Mouse (Mus musculus): ENCODE results near the gene Cldn1.

Cldn1 gene

DNA sequence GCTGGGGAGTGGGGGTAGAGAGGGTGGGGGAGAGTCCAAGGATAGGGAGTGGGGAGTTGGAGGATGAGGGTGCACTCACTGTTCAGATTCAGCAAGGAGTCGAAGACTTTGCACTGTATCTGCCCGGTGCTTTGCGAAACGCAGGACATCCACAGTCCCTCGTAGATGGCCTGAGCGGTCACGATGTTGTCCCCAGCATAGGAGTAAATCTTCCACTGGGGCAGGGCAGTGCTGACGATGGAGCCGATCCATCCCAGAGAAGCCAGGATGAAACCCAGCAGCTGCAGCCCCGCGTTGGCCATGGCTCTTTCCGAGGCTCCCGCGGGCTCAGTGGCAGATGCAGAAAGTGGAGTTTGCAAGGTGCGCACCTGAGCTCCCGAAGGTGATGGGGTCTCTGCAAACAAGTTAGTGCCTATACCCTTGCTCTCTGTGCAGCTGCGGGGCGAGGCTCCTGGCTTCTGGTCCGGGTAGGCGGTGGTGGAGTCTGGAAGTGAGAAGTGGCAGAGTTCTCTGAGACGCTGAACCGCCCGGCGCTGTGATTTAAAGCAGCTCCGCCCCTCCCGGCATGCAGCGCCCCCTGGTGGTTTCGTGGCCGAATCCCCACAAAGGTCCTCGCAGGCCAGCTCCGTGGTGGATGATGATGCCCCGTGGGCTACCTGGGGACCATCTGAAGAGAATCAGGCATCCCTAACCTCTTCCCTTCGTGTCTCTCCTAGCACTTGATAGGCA is at the start of gene Cldn1:
TSS of gene Cldn1 (minus strand) at position 517 of the 729 bp plus-strand sequence.
- peak; percentile 73 for DNase-seq

DNA sequence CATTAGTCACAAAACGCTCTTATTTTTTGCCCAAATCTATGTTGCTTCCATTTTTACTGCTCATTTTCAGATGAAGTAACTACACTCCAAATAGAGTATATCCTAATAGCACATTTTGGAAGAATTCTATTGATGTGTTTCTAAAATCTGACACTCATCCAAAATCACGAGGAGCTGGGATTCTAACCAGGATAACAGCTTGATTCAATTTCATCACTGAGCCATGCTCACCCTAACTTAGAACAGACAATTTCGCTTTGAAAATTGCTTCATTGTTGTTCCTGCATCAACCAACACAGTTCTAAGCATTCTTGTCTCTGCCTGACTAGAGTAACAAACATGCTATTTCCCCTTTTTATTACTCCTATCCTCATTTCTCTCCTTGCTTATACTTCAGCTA is 47.0 kb upstream of the Cldn1 start:
- DNase-seq: no peak

DNA sequence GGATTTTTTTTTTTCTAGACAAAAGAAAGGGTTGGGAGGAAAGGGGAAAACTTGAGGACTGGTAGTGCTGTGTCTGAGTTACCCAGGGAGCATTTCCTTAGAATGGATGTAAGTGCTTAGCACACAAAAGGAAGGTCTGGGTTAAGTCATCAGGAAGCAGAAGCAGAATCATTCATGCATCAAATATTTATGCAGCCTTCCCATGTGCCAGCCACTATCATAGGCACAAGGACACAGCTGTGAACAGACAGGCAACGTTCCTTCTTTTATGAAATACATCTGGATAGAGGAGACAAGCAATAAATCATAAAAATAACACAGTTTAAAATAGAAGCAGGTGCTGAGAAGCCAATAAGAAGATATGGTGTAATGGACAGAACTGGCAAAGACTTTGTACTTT is 32.4 kb upstream of the Cldn1 start:
- DNase-seq: no peak

DNA sequence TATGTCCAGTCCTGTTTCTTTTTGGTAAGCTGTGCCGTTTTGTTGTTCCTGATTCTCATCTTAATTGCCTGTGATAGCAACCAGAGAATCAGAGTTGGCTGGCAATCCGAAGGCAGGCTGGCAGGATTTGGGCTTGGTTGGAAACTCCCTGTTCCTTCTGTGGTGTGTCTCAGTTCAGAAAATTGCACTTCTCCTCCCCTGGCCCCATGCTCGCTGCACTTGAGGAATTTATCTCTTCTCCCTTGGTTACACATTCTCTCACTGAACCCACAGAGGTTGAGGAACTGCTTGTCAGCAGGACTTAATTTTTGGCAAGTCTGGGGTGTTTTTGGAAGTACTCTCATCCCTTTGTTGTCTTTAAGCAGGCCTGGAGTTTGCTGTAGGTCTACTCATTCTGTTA is 29.3 kb upstream of the Cldn1 start:
- peak; percentile 83 for DNase-seq

DNA sequence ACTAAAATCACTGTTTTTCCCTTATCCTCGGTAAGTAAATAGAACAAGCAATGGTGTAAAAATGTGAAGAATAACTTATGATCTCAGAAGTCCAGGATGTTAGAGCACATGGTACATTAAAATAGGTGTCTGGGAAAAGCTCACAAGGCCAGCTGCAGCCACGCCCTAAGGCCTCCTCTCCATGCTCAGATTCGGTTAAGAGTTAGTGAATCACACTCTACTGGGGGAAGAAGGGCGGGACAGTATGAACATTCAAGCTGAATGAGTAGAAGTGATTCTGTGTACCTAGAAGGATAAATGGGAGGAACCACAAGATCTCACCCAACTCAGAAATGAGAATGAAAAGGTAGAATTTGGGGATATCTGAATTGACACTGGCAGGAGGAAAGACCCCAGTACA is 28.9 kb upstream of the Cldn1 start:
- DNase-seq: no peak

DNA sequence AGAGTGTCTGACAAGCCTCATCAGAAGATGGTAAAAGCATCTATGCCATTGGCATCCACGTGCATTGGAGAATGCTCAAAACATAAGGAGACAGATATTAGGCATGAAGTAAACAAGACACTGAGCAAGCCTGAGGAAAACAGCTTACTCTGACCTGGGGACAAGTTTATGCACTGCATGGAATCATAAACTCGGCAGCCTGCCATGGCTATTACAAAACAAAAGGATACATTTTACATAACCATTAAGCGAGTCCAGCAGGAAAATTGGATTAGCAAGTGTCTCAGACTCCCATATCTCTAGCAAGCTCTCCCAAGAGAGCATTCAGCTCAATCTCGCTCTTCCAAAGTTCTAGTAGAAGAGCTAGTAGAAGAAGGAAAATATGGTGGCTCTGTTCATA is 19.3 kb upstream of the Cldn1 start:
- no peak for DNase-seq

DNA sequence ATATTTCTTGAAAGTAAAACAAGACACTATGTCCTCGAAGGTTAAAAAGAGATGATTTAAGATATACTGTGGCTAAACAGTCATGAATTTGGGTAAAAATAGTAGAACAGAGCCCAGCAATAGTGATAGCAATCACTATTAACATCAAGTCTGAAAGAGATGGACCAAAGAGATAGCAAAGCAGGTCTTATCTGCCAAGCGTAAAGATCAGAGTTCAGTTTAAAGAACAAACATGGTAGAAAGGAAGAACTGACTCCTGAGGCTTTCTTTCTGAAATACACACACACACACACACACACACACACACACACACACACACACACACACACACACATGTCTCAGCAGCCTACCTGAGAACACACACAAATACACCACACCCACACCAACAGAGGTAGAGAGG is 14.5 kb upstream of the Cldn1 start:
- DNase-seq: no peak

DNA sequence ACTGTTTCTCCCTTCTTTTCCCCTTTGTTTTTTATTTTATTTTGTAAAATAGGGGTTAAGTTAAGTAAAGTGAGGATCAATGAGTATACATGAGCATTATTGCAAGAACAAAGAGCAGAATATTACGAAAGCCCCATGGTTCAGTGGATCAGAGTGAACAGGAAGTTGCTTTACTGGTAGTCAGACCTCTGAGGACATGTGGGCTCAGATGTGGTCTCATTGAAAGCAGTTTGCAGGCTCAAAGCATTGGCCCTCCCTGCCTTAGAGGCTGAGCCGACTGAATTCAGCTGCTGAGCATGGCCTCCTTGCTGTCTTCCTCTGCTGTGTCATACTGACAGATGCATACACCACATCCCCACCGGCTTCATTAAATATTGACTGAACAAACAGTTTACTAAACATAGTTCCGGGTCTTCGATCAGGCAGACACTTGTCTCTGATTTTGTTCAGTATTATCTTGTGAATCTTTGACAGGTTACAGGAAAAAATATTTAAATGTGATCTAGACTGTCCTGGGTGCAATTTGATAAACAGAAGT is 12.5 kb upstream of the Cldn1 start:
- DNase-seq: no peak

DNA sequence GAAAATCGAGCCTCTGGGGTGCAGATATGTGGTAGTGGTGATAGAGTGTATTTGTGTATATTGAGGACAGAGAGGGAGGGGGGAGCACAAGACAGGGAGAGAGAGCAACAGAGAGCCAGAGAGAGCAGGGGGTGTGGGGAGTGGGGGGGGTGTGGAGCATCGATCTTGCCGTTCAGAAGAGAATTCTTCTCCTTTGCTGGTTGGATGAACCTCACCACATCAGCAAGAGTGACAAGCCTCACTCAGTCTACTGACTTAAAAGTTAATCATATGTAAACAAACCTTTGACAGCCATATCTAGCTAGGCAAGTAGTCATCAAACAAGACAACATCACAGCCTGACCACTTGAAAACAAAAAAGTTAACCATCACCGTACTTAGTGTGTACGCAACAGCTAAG is 5.5 kb upstream of the Cldn1 start:
- DNase-seq: no peak

DNA sequence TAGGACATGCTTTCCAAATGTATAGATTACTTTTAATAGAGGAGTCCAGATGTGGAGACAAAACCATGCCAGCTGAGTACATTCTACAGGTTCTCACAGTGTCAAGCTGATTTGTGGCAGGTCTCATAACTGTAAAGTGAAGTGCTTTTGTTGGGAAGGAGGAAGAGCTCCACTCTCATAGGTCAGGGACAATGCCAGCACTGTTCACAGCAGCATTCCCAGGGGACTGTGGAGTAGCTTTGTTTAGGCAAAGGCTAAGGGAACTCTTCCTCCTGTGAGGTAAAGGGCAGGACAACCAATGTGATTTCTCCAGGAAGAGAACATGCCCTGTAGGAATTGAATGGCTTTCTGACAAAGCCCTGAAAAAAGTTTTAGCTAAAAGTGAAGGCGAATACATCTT is 1.5 kb downstream of the Cldn1 start:
- no peak for DNase-seq

DNA sequence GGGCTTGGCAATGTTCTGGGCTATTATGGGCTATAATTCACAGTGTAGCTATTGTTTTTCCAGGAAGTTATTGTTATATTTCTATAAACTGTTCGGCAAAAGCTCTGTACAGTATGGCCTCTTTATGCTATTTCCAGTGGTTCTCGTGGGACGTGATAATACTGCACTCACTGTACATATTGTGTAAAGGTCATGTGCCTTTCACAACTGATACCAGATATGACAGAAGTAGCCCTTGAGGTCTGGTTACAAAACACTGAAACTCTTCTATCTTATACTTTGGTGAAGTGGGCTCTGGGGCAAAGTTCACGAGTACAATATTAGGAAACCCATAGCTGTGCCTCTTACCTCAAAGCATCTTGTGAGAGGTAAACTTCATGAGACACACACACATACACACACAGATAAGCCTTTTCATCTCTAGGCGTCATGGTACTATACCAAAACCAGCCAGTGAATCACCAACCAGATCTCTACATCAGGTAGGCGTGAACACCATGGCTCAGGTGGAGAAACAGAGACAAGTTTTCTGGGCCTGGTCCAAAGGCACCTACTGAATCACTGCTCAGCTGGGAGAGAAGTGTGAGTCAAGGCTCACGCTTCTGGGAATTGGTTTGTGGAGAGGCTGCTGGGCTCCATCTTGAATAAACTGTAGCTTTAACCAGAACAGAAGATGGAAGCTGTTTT is 2.5 kb downstream of the Cldn1 start:
- no peak for DNase-seq

DNA sequence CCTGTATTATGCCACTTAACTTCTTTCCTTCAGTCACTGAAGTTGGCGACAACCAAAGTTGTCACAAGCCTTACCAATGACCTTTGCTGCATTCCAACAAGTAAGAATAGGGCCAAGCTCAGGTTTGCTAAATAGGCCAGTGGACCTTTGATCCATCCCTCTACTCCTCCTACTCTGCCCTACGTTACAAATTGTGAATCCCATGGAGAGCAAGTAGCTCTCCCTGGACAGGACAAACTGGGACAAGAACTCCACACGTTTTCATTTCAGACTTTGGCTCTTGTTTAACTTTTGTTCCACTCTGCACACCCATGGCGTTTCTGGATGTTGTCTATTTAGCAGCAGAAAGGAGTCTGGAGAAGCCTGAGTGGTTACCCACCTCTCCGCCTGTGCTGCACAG is 3.5 kb downstream of the Cldn1 start:
- DNase-seq: peak; percentile 73

DNA sequence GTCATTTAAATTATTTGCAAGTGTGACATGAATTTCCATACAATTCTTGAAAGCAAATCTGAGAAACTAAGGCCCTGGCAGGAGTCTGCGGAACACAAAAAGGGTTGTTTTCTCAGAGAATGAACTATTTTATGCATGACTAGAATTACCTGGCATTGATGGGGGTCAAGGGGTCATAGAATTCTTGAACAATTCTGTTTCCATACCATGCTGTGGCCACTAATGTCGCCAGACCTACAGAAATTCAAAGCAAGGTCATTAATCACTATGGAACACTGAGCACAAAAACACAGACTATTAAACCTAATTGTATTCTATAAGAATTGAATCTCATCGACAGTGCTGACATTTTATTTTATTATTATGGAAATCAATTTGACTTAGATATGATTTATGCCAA is 10.9 kb downstream of the Cldn1 start:
- DNase-seq: no peak

DNA sequence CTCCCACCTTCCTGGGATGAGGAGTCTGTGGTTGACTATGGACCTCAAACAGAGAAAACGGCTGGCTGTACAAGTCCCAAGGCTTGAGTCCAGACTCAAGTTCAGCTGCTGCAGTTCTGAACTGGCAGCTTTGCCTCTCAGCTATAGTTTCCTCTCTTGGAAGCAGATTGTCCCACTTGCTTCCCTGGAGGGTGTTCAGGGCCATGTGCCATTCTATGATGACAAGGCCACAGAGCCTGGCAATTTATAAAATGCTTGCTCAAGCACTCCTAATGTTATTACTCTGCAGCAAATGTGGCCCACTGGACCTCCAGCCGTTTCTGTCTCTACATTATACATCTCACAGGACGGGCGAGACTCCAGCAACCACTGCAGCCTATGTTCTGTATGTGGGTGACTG is 12.0 kb downstream of the Cldn1 start:
- no peak for DNase-seq

DNA sequence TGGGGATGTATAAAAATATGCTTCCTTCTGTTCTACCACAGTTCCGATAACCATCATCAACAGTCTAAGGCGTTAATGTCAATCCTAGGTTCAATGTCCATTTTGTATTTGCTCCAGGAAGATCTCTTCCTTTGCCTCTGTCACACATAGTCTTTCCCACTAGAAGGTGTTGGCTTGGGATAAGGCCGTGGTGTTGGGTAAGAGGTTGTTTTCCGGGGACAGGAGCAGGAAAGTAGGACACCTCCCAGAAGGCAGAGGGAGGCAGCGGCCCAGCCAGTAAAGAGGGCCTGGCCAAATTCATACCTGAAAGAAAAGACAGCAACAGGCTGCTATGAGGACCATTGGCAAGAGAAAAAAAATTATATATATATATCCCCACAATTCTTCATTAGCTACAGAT is 12.7 kb downstream of the Cldn1 start:
- DNase-seq: no peak

DNA sequence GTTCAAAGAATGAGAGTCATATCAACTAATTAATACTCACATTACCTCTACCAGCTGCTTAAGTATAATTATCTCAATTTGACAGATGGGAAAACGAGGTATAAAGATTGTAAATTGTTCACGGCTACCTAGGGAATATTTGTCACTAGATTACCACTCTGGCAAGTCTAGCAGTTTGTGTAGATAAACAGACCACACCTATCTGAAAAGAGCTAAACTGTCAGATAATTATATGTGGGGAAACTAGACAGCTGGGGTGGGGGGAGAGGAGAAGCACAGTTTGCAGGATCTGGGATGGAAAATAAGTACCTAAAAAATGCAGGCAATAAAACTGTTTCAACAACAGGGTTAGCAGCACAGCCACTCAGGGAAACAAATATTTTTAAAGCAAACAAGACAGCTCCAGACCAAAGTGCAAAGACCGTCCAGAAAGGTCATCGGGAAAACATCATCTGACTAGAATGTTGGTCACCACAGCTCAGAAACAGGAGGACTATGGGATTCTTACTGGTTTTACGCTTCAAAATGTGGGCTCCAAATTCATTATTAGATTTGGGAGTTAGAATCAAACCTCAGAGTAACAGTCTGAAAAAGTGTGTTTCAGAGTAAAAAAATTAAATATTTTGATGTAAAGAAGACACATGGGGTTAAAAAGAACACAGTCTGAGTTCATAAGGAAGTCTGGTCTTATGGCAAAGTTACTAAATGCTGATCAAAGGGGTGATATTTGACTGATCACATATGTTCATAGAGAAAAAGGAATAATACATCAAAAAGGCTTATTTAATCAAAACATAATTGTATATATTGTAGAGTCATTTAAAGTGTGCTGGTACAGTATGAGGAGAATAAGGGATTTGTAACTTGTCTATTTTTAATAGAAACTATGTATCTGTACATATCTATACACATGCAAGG is 13.5 kb downstream of the Cldn1 start:
- peak; percentile 43 for DNase-seq

DNA sequence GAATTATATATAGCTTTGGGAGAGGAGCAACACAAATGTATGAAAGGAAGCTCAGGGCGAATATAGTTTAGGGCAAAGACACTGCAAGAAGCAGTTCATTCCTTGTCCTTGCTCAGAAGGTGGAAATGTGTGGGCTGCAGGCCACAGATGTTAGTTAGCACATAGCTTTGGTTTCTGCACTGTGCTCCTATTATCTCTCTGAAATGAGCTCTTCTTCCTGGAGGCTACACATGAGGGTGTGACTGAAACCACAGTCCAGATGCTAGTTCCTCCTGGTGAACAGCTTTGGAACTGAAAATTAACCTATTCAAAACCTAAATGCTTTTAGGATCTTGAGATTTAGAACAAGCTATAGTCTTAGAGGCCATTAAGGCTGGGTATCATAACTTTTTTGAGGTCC is 16.1 kb downstream of the Cldn1 start:
- no peak for DNase-seq

DNA sequence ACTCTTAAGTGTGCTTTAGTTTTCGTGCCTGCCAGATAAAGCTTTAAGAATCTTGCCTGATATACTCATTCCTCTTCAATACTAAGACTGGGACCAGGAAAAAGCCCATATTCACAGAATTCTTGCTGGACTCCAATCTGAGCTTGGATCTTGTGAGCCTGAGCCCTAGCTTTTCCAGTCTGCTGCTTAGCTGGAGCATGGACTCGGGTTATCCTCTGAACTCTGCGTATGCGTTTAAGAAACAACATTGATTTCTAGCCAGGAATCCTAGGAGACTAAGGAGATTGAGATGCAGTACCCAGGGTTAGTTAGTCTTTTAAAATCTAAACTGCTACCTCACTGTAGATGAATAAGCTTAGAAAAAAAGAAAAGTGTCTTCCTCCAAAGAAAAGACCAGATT is 20.9 kb downstream of the Cldn1 start:
- DNase-seq: peak; percentile 44

DNA sequence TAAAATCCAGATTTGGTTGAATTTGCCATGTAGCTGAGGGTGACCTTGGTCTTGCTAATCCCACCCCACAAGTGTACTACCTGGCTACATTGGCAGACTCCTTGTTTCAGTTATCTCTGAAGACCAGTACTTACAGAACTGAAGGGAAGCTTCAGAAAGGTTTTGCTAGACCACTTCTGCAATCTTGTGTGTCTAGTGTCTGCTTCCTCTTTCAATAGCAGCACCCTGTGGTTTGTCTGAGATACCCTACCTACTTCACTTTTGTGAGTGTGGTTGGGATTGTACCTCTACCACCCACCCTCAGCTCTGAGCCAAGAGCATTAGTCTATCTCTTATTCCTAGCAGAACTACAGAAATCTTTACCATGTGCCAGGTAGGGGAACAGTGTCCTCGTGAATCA is 22.8 kb downstream of the Cldn1 start:
- no peak for DNase-seq

DNA sequence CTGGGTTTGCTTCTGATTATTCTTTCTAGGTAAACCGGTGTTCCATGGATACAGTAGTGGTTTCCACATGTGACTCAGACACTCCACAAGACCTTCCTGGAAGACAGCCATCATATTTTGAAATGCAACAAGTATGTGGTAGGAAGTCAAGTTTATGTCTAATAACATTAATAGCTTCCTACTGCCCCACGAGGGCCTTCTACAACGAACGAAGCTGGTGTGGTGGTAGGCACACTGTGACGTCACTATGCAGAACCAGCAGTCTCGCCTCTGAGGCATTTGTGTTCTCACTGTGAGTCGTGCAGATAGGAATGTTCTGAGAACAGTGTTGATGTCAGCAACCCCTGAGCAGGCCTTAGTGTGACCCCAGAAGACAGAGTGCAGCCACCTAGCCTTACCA is 55.4 kb downstream of the Cldn1 start:
- DNase-seq: no peak

DNA sequence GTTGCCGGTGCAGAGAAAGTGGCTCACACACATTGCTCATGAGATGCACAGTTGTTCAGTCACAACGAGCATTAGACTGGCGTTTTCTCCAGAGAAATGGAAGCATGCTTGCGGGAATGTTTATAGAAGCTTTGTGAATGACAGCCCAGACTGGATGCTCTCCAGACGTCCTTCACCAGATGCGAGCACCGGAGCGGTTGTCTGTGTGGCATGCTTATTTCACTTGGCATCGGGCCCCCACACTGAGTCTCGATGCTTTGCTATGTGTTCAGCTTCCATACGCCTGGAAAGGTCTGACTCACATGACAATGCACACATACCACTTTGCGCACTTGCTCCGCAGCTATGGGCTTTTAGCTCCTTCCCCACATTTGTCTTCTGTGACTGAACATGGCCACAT is 56.8 kb downstream of the Cldn1 start:
- no peak for DNase-seq

DNA sequence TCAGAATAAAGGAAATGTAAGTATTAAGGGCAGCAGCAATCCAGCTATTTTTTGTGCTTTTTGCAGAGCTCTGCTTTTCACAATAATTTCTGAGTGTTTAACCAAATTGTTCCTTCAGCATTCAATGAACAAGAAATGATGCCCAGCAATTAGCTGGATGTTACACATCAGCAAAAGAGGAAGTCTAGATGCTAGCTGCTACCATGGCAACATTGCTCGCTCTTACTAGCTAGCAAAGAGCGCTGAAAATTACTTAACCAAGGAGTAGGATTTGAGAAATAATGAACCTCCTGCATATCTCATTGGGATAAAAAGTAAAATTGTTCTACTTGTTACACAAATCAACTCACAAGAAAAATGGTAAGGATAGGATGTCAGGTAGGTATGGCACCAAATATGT is 62.2 kb downstream of the Cldn1 start:
- no peak for DNase-seq
